Mouse (Mus musculus) forebrain, embryonic 11.5 days (tissue): ENCODE data around the gene Lsm14a. TPM values are rescaled to one million over a fixed set of nuclear protein-coding genes. Genes with fewer than 3 reads are reported as not detected.

Source experiments
- ATAC-seq: fragments of 200-750 bp; cut with Nextera tagmentation; replicated peaks from 2 replicates; pipeline ENCODE4 v1.8.0; 2017; ENCODE audit warnings: moderate TSS enrichment; ENCODE audit not compliant: low FRiP score
- DNase-seq: peaks from one replicate; pipeline ENCODE4 v3.0.0-alpha.2; 2017; ENCODE audit warnings: low spot score
- H3K27ac ChIP-seq: fragments of 300-500 bp; sonication (generic); 2 replicates; pipeline ENCODE4 v1.5.1; 2014; ENCODE audit warnings: low read depth, low read length
- H3K27me3 ChIP-seq: fragments of 300-500 bp; sonication (generic); 2 replicates; pipeline ENCODE4 v1.6.1; 2014; ENCODE audit warnings: mild to moderate bottlenecking, low read length, mixed read lengths; ENCODE audit not compliant: control insufficient read depth, insufficient read depth
- H3K36me3 ChIP-seq: fragments of 300-500 bp; sonication (generic); 2 replicates; pipeline ENCODE4 v1.6.1; 2014; ENCODE audit warnings: mild to moderate bottlenecking, low read length, moderate library complexity, mixed read lengths; ENCODE audit not compliant: control insufficient read depth, insufficient read depth
- H3K4me1 ChIP-seq: fragments of 300-500 bp; sonication (generic); replicated peaks from 2 replicates; pipeline ENCODE4 v1.6.1; 2014; ENCODE audit warnings: low read length, mixed read lengths; ENCODE audit not compliant: control insufficient read depth, insufficient read depth
- H3K4me2 ChIP-seq: fragments of 300-500 bp; sonication (generic); 2 replicates; pipeline ENCODE4 v1.6.1; 2014; ENCODE audit warnings: low read depth, mild to moderate bottlenecking, low read length, moderate library complexity, mixed read lengths; ENCODE audit not compliant: severe bottlenecking
- H3K4me3 ChIP-seq: fragments of 300-500 bp; sonication (generic); 2 replicates; pipeline ENCODE4 v1.5.1; 2014; ENCODE audit warnings: low read depth, low read length
- H3K9ac ChIP-seq: fragments of 300-500 bp; sonication (generic); 2 replicates; pipeline ENCODE4 v1.6.1; 2014; ENCODE audit warnings: low read length
- H3K9me3 ChIP-seq: fragments of 300-500 bp; sonication (generic); 2 replicates; pipeline ENCODE4 v1.6.1; 2016; ENCODE audit warnings: low read length, mixed read lengths; ENCODE audit not compliant: control insufficient read depth
- WGBS: fragments of 180-500 bp; shearing (Covaris S2); extraction: QIAGEN DNeasy Blood & Tissue Kit; methylation state at CpG from one replicate; pipeline ENCODE4 v1.1.7; 2014; 5-methylcytosine and 5-hydroxymethylcytosine counted together
- polyA plus RNA-seq: library from polyadenylated mRNA; unstranded; fragments of >200 nt; fragmentation: Nextera tagmentation; extraction: Ambion mirVana; gene quantifications from 2 replicates; pipeline ENCODE4 v1.2.1, GENCODE M21; 2014

Gene Lsm14a
- polyA plus RNA-seq, 1 experiment from 2014 or later, result 66.8 TPM

- no peaks in the 10 kb centered on the region for H3K9me3 ChIP-seq
- ATAC-seq (no peak), DNase-seq (no peak)
- 74% methylated on average over 6 of the region's 6 CpGs for WGBS
- H3K4me1 ChIP-seq, result no peaks in the 10 kb centered on the region
- no peak overlapping the region for H3K4me2 ChIP-seq
- no peaks in the 10 kb centered on the region for H3K36me3 ChIP-seq
- no peak overlapping the region for H3K4me3 ChIP-seq
- no peak overlapping the region for H3K9ac ChIP-seq
- no peaks in the 10 kb centered on the region for H3K27me3 ChIP-seq
- no peak overlapping the region for H3K27ac ChIP-seq
Measured at GRCm38 (mm10) chr7:34395761-34396160, 2.6 kb upstream of the Lsm14a start.

GRCm38 (mm10) chr7:34394636-34395035 lies 1.5 kb upstream of the Lsm14a start:
- Histone ChIP-seq H3K27me3 (no peaks in the 10 kb centered on the region), H3K9ac (no peak overlapping the region), H3K36me3 (no peaks in the 10 kb centered on the region), H3K9me3 (no peaks in the 10 kb centered on the region), H3K27ac (no peak overlapping the region), H3K4me1 (0 out of 2 replicates have a peak, but pooled peaks cover 2% of the 10 kb centered on the region), H3K4me2 (no peak overlapping the region), H3K4me3 (no peak overlapping the region)
- 83% methylated on average over 5 of the region's 5 CpGs for whole genome bisulfite sequencing
- ATAC-seq (no peak), DNase-seq (no peak)

GRCm38 (mm10) chr7:34394091-34394490 lies 976 bp upstream of the Lsm14a start:
- no peak for ATAC-seq
- no peak overlapping the region for H3K27ac ChIP-seq
- no peak overlapping the region for H3K4me2 ChIP-seq
- no peak for DNase-seq
- no peaks in the 10 kb centered on the region for H3K36me3 ChIP-seq
- 68% methylated on average over 2 of the region's 2 CpGs for WGBS
- H3K4me3 ChIP-seq, result no peak overlapping the region
- 0 out of 2 replicates have a peak, but pooled peaks cover 2% of the 10 kb centered on the region for H3K4me1 ChIP-seq
- no peak overlapping the region for H3K9ac ChIP-seq
- H3K9me3 ChIP-seq, result no peaks in the 10 kb centered on the region
- no peaks in the 10 kb centered on the region for H3K27me3 ChIP-seq

GRCm38 (mm10) chr7:34392335-34392734 lies 780 bp downstream of the Lsm14a start:
- H3K27me3 ChIP-seq, result no peaks in the 10 kb centered on the region
- no peaks in the 10 kb centered on the region for H3K36me3 ChIP-seq
- H3K4me1 ChIP-seq, result 0 out of 2 replicates have a peak, but pooled peaks cover 2% of the 10 kb centered on the region
- H3K9ac ChIP-seq, result no peak overlapping the region
- no peak overlapping the region for H3K4me2 ChIP-seq
- H3K4me3 ChIP-seq, result no peak overlapping the region
- no peak overlapping the region for H3K27ac ChIP-seq
- 74% methylated on average over 4 of the region's 4 CpGs for WGBS
- H3K9me3 ChIP-seq, result no peaks in the 10 kb centered on the region
- ATAC-seq (no peak), DNase-seq (no peak)

- Histone ChIP-seq H3K36me3 (no peaks in the 10 kb centered on the region), H3K9me3 (no peaks in the 10 kb centered on the region), H3K4me2 (no peak overlapping the region), H3K4me3 (no peak overlapping the region), H3K9ac (no peak overlapping the region), H3K27ac (no peak overlapping the region), H3K27me3 (no peaks in the 10 kb centered on the region), H3K4me1 (peaks cover 2% of the 10 kb centered on the region; the same call in 1 of the 2 replicates)
- ATAC-seq (no peak), DNase-seq (no peak)
- WGBS, result 78% methylated on average over 4 of the region's 4 CpGs
Measured at GRCm38 (mm10) chr7:34391711-34392110, 1.4 kb downstream of the Lsm14a start.

GRCm38 (mm10) chr7:34390834-34391155 lies 2.3 kb downstream of the Lsm14a start:
- Histone ChIP-seq H3K9ac (peak overlapping the region; percentile 99), H3K4me1 (peaks cover 4% of the 10 kb centered on the region; the same call in 1 of the 2 replicates), H3K9me3 (no peaks in the 10 kb centered on the region), H3K27me3 (no peaks in the 10 kb centered on the region), H3K4me3 (peak overlapping the region; percentile 78; the same call in 1 of the 2 replicates), H3K27ac (no peak overlapping the region), H3K4me2 (peak overlapping the region; percentile 93; the same call in 1 of the 2 replicates), H3K36me3 (no peaks in the 10 kb centered on the region)
- DNase-seq (no peak), ATAC-seq (no peak)
- 89% methylated on average over 7 of the region's 7 CpGs for WGBS

GRCm38 (mm10) chr7:34390111-34390833 lies 2.8 kb downstream of the Lsm14a start:
- peaks cover 6% of the 10 kb centered on the region for H3K4me1 ChIP-seq
- no peaks in the 10 kb centered on the region for H3K27me3 ChIP-seq
- H3K4me2 ChIP-seq, result peak overlapping the region; percentile 93
- peak overlapping the region; percentile 99 for H3K9ac ChIP-seq
- no peaks in the 10 kb centered on the region for H3K36me3 ChIP-seq
- peak overlapping the region; percentile 78 for H3K4me3 ChIP-seq
- WGBS, result 14% methylated on average over 18 of the region's 18 CpGs
- peak overlapping the region; percentile 96 for H3K27ac ChIP-seq
- H3K9me3 ChIP-seq, result no peaks in the 10 kb centered on the region
- DNase-seq, result no peak
- ATAC-seq, result no peak

GRCm38 (mm10) chr7:34389277-34390085 lies 3.6 kb downstream of the Lsm14a start:
- DNase-seq (peak; percentile 96), ATAC-seq (peak; percentile 96)
- no peaks in the 10 kb centered on the region for H3K27me3 ChIP-seq
- peak overlapping the region; percentile 96 for H3K27ac ChIP-seq
- WGBS, result under 1% methylated on average over 78 of the region's 100 CpGs
- H3K9me3 ChIP-seq, result no peaks in the 10 kb centered on the region
- no peaks in the 10 kb centered on the region for H3K36me3 ChIP-seq
- H3K4me2 ChIP-seq, result peak overlapping the region; percentile 93
- peak overlapping the region; percentile 78 for H3K4me3 ChIP-seq
- peak overlapping the region; percentile 99 for H3K9ac ChIP-seq
- peaks cover 6% of the 10 kb centered on the region for H3K4me1 ChIP-seq
